Mouse (Mus musculus) gastrocnemius, postnatal 36 days (tissue): ENCODE results near the gene Myo10. TPM values are rescaled to one million over a fixed set of nuclear protein-coding genes. Genes with fewer than 3 reads are reported as not detected.

Experiments
- DNase-seq, 2 experiments: peaks; one replicate each; pipeline ENCODE4 v3.0.0; 2022
- intact Hi-C: fragments of 180-260 bp; cut with DNase I; formaldehyde crosslinking; loops from one replicate; pipeline ENCODE4 v1.15.1; 2025
- total RNA-seq, 2 experiments: library from RNA; stranded (reverse); gene quantifications; 2 replicates each; pipeline ENCODE4 v1.2.3; 2021

Gene Myo10
- total RNA-seq, 2 experiments from 2014 or later, result 42.1 to 52.4 TPM

DNA sequence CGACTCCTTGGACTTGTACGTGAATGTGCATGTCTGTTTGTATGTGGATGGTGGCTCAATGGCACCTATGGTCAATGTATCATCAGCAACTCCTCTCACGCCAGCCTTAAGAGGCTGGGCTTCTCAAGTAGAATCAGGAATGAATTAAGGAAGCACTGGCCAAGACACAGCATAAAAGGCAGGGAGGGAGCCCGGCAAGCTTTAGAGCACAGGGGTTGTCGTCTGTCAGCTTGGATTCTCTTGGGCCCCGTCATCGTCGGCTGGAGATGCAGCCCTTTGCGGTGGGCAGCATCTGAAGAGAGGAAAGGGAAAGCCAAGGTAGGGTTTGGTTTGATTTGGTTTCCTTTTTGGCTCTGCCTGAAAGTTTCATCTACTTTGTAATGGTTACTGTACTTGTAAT, 130.7 kb downstream of the Myo10 start:
- no peak for DNase-seq
- intact Hi-C loops, result no loop called here

DNA sequence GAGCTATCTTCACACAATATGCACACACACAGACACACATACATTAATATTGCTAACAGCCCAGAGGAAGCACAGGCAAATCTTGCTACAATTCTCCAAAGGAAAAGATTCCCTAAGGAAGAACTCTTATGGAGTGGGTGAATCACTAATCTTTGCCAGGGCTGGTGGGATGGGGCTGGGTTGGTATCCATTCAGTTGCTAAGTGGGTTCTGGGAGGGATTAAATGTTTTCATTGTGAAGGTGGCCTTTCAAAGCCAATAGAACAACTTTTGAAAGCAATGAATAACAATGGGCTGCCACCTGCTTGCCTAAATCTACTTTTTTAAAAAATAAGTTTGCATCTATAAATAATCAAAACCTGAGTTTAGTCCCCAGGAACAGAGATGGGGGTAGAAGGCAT, 131.6 kb downstream of the Myo10 start:
- intact Hi-C loops, result no loop called here
- no peak for DNase-seq

DNA sequence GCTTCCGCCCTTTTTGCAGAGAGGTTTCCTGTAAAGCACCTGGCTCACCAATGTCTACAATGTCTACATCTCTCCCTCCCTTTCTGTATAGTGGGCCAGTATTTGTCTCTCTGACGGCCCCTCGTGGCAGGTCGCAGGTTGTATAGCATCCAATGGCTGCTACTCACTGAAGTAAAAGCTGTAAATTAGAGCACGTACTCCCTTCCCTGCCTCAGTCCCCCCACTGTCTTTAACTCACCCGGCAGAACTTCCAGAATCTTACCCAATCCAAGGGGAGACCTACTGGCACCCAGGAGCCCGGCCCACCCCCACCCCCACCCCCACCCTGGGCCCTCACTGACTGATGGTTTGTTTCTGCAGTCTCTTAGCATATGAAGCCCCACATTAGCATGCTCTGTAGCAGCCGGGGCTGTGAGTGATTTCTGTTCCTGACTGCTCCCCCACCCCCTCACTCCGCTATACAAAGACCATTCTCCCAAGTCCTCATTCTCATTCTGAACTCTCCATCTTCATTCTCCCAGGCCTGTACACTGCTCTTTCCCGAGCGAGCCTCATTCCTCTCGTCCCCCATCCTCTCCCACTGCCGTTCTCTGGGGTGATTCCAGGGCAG, 132.1 kb downstream of the Myo10 start:
- no peak for DNase-seq
- intact Hi-C loops, result no loop called here

DNA sequence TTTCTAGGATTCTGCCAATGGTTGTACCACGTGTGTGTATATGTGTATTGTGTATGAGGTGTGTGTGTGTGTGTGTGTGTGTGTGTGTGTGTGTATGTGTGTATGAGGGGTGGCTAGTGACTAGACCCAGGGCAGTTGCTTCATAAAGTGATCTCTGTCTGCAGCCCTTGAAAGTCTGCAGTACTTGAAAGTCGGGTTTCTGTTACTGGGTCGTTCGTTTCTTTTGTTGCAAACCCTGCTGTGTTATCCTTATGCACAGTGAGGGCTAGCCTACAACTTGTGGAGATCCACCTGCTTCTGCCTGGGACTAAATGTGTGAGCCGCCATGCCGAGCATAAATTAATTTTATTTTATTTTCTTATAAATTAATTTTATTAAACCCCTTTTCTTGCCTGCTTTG, 133.2 kb downstream of the Myo10 start:
- intact Hi-C loops, result no loop called here
- DNase-seq, result no peak

DNA sequence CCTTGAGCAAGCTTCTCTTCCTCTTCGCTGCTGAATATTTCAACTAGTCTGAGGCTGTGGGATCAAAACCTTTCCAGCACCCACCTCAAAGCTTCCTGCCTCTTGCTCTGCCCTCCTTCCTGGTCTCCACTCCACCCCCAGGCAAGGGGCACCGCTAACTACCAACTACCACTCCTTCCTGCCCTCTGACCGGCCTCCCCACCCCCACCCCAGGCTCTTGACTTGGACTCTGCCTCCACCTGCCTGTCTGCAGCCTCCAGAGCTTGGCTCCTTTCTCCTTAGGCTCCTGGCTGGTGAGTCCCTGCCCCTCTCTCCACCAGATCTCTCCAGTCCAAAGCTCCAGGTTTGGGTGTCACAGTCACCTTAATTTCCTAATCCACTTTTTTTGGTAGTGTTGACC, 133.7 kb downstream of the Myo10 start:
- no peak for DNase-seq
- intact Hi-C loops, result no loop called here

DNA sequence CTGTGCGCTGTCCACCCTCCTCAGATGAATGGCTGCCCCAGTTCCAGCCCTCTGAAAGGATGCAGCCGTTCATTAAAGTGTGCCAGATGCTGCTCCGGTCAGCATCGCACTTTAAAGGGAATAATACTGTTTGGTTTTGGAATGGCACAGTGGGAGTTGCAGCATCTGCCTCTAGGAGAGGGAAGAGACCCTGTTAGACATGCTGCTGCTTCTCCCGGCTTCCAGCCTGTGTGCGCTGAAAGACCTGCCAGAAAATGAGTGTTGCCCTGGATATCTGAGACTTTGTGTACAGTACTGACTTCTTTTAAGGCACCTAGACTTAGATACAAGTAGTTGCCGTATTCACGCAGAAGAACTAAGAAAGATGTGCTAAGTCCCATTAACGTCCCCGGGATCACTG, 135.7 kb downstream of the Myo10 start:
- intact Hi-C loops, result no loop called here

DNA sequence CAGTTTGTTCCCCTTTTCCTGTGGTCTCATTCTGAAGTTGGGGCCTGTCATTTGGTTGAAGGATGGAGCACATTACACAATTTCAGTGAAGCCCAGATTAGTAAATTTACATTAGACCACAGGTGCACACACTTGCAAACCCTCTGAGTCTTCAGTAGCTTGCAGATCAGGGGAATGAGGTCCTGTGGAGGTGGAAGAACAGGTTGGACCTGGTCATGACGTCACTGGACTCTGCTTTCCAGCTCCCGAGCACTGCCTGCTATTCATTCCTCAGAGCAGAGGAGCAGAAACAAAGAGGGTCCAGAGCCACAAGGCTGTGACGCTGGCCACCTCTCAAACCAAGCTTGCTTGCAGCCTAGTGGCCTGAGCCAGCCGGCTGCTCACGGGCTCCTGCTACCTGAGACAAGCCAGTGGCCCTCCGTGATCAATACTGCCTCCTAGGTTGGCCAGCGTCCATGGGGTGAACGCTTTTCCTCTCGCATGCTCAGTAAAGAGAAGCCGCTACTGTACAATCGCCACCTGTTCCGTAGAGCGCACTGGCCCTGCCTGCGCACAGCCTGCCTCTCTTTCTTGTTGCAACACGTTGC, 136.3 kb downstream of the Myo10 start:
- intact Hi-C loops, result no loop called here

More for the DNA sequence above, 135.7 kb downstream of the Myo10 start:
- DNase-seq, result no peak

DNA sequence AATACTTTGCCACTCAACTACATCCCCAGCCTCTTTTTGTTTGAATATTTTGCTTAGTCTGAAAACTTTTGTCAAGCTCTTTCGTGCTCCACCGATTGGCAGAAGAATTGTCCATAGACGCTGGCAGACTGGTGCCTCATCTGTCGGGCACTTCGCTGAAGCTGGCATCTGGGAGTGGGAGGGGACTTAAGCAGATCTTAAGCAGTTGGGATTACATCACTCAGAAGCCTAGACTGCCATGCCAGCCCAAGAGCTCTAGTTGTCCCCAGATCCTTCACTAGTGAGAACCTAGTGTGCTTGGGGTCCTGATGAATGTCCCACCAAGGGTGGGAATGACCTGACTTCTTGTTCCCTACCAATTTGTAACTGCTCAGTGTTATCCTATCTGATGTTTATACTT, 138.0 kb downstream of the Myo10 start:
- intact Hi-C loops, result no loop called here
- DNase-seq, result no peak

More for the DNA sequence above, 136.3 kb downstream of the Myo10 start:
- no peak for DNase-seq

DNA sequence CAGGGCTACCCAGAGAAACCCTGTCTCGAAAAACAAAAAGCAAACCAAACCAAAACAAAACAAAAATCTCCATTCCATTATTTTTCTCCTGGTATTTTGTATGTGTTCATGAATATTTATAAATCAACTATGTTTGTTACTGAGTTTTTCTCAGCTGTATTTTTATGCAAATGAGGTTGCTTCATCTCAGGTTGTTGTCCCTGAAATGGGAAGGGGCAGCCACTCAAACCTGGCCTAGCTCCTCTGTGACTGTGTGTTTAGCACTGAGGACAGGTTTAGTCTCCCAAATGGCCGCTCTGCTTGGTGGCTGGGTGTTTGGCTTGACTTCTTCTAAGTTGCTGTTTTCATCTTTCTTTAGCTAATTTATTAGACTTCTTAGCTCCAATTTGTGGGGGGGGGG, 138.7 kb downstream of the Myo10 start:
- intact Hi-C loops, result no loop called here
- no peak for DNase-seq

DNA sequence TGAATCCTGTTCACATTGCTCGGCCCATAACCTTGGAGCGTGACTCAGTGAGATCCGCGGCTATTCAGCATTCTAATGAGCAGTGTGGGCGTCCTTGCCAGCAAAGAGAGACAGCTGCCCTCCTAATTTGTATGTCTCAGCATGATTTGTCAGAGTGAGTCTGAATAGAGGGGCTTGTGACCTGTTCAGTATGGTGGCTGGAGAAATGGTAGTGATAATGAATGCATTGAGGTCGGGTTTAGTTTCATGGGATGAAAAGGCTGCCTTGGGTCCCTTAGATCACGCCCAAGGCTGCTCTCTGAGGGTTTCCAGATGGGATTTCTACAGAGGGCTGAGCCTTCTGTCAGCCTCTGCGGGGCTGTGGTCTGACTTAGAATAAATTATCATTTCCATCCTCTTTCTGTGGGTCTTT, 139.5 kb downstream of the Myo10 start:
- intact Hi-C loops, result no loop called here
- DNase-seq, result no peak

DNA sequence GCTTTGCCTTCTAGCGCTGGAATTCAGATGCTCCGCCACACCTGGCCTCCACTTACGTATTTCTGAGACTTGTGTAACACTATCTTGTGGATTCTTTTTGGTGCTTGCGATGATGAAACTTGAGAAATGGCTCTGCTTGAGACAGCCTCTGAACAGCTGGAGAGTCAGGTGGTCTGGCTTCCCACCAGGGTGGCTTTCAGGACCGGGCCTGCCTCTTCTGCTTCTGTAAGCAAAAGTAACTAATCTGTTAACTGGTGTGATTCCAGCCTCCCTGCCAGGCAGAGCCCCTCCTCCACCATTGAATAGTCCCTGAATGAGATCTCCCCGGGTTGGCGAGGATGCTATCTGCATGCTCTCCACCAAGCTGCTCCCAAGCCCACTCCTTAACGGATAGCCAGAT, 140.0 kb downstream of the Myo10 start:
- intact Hi-C loops, result no loop called here
- DNase-seq, result peak in 1 of 2 experiments; percentile 42

DNA sequence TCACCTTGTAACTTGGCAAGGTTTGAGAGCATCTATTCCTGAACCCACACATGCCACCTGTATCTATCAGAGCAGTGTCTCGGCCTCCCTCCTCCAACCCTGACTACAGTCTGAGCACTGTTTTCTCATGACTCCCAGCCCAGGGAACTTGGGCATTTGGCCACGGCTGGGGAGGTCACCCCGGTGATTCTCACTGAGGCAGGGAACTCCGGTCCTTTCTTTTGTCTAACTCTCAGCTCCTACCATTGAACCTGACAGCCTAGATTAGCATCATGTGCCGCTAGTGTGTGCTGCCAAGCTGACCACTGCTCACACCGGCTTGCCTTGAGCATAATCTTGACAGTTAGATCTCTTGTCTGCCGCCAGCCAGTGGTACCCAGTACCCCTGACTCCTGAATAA, 140.8 kb downstream of the Myo10 start:
- DNase-seq, result no peak
- intact Hi-C loops, result no loop called here

DNA sequence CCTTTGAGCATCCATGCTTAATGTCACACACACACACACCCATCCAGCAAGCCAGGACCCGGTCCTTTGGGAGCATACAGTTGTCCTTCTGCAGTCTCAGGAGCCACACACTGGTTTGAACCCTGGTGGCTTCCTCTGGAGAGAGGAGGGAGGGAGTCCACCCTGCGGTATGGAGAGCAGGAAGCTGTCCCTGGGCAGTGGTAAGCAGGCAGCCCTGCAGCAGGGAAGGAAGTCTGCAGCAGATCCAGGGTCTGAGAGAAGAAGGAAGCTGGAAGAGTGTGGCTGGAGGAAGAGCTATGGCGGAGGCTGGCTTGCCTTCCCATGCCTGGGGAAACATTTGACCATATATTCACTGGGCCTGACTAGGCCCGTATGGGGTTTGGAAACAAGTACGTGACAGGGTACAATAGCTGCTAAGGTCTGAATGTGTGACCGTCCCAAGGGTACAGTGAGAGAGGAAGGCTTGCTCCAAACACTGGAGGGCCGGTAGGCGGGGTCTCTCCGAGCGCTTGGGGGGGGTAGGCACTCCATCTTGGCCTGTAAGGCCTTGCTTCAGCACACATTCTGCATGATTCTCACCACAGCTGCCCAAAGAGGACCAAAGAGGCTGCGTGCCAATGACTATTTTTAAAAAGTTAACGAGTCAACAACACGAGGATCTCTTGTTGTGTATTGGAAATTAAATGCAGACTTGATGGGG, 142.5 kb downstream of the Myo10 start:
- intact Hi-C loops, result no loop called here
- no peak for DNase-seq

DNA sequence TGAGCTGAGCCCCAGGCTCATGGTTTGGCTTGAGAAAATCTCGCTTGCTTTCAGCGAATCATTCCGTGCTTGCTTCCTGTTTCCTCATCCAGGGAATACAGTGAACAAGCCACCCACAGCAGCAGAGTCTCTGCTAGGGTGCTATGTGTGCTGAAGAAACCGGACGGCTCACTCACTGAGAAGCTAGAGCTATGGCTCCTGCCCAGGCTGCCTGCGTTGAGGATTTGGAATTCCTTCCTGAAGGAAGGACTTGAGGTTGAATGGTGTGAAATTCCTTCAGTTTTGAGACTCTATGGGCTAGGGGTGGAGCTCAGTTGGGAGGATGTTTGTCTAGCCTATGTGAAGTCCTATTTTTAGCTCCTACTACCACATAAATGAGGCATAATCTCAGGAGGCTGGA, 145.5 kb downstream of the Myo10 start:
- no peak for DNase-seq
- intact Hi-C loops, result no loop called here

DNA sequence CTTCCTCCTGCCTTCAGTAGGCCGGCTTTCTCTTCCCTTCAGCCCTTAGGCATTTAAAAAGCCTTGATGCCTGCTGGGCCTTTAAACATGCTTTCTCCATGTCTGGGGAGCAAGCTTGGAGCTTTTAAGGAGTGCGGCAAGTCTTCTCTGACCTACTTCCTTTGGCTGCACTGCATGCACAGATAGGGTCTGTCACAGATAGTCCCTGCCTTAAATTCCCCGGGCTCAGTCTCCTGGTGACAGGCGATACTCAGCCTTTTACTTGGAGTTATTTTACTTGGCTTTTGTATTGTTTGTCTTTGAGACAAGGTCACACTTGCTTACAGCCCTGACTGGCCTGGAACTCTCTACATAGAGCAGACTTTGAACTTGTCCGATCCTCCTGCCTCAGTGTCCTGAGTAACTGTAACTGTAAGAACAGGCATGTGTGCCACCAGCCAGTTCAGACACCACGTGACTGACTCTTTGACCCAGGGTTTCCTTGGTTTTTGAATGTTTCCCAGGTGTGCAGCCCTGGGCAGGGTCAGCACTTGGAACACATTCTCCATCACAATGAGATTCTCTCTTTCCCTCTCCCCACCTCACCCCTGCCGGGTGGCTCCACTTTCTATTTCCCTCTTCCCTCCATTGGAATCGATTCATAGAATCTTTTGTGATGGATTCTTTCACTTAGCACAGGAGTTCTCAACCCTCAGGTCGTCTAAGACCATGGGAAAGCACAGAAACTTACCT, 147.4 kb downstream of the Myo10 start:
- DNase-seq, result no peak
- intact Hi-C loops, result no loop called here

DNA sequence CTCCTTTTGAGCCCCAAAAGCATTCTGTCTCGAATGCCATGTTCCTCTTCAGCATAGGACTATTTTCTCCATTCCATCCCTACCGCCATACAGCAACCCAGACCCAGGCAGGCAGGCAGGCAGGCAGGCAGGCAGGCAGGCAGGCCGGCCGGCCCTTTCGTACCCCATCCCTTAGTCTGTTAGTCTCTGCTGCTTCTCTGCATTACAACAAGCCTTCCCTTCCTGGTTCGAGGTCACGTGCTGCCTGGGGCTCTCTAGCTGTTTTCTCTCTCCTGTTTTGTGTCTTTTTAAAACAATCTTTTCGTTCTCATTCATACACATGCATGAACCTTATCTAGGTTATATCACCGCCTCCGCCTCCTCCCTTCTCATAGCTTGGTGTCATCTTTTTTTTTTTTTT, 149.5 kb downstream of the Myo10 start:
- intact Hi-C loops, result no loop called here
- no peak for DNase-seq

DNA sequence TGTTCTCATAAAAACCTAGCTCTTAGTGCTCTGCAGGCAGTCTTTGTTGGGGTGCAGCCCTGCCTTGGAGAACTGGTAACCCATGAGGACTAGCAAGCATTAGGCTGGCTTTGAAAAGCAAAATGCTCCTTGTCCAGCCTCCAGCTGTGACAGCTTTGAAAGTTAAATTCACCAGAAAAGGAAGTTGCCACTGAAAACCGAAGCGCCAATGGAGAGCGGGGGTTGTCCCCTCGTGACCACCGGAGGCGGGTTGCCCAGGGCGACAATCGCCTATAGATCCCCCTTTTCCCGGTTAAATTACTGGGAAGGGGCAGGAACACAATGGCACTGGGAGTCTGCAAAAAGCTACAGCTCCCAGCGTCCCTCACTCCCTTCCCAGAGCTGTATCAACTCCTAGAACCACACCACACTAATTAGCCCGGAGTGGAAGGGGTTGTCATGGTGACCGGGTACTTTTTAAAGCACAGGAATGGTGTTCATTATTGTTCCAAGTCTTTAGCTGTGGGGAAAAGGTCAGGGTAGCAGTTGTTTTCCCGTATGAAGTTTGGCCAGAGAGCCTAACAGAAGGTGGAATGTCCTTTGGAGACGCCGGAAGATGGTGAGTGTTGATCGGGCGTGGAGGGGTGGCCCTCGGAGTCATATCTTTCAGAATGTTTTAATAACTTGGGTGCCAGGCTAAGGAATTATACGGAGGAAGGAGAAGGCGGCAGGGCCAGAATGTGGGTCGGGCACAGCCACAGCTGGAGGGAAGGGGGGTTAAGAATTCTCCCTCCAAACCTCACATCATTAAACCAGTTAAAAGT, 151.6 kb downstream of the Myo10 start:
- intact Hi-C loops, result no loop called here
- peak; percentile 19 to 52 for DNase-seq

DNA sequence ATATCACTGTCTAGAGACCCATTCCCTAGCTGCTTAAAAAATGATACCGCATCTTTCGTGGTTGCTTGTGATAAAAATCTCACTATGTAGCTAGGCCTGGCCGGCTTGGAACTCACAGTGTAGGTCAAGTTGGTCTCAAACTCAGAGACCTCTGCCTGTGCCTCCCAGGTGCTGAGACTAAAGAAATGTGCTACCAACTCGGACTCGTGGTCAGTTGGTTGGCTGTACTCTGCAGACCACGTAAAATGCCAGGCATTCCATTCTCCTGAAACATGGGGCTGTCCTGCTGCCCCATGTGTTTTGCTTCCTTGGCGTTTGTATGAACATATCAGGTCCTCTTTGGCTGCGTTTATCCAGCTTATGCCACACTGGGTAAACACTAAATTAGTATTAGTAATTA, 156.6 kb downstream of the Myo10 start:
- intact Hi-C loops, result no loop called here
- no peak for DNase-seq

DNA sequence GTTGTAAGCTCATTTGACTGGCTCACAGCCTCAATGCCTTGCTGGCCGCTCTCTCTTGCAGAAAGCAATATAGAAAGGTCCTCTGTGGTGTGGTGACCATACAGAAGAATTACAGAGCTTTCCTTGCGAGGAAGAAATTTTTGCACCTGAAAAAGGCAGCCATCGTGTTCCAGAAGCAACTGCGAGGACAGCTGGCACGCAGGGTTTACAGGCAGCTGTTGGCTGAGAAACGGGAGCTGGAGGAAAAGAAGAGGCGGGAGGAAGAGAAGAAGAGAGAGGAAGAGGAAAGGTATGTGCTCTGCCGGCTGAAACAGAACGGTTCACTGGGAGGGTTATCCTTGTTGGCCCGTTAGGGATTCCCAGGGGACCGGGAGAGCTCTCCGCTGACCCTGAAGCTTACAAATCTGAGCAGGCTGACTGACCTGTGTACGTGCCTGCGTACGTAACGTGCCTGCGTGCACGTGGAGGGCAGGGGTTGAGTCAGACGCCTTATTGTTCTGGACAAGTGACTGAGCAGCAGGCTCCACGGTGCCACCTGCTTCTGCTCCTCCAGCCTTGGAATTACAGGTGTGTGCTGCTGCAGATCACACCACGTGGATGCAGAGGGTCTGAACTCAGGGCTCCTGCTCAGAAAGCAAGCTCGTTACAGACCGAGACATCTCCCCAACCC, 157.3 kb downstream of the Myo10 start:
- intact Hi-C loops, result no loop called here
- no peak for DNase-seq

DNA sequence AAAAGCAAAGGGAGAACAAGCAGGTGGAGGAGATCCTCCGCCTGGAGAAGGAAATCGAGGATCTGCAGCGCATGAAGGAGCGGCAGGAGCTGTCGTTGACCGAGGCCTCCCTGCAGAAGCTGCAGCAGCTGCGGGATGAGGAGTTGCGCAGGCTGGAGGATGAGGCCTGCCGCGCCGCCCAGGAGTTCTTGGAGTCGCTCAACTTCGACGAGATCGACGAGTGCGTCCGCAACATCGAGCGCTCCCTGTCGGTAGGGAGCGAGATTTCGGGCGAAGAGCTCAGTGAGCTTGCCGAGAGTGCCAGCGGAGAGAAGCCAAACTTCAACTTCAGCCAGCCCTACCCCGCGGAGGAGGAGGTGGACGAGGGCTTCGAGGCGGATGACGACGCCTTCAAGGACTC, 158.7 kb downstream of the Myo10 start:
- DNase-seq, result no peak
- intact Hi-C loops, result no loop called here
